In genomic region chr3:95294316-95294715, GRCm38 (mm10) we compare ENCODE assay signal across 20 mouse cellular contexts. TPM values are rescaled to one million over a fixed set of nuclear protein-coding genes. Genes with fewer than 3 reads are reported as not detected.
DNase-seq lines count a peak whose midpoint lies in the region; ATAC-seq and TF ChIP-seq lines count a peak whose summit lies in the region.
"Had no signal": no experiment of that assay in that cellular context is flagged by ENCODE, and none has a peak within 500 bp of the region (broad histone marks: within the 10 kb centered on the region; RNA-seq: fewer than 3 reads in every experiment).

No protein-coding gene starts in this region.

- 82% methylated on average over 7 of the region's 7 CpGs for WGBS in embryonic facial prominence, embryonic 13.5 days
- 93% methylated on average over 7 of the region's 7 CpGs for WGBS in embryonic facial prominence, embryonic 10.5 days
- WGBS in forebrain, embryonic 12.5 days, result 90% methylated on average over 7 of the region's 7 CpGs
- 82% methylated on average over 7 of the region's 7 CpGs for WGBS in midbrain, embryonic 10.5 days

- peak overlapping the region; percentile 60; the same call in 1 of the 2 replicates for H3K27ac ChIP-seq in embryonic facial prominence, embryonic 13.5 days
- H3K27ac ChIP-seq in embryonic facial prominence, embryonic 10.5 days (replicated peaks), result no peak overlapping the region
- peak overlapping the region; percentile 53 for H3K27ac ChIP-seq in ES-Bruce4 (ENCODE audit: insufficient read depth, low read length)
- H3K27ac ChIP-seq in forebrain, embryonic 12.5 days, result no peak overlapping the region
- no peak overlapping the region for H3K27ac ChIP-seq in midbrain, embryonic 10.5 days (replicated peaks)
- H3K27ac ChIP-seq: hindbrain, embryonic 10.5 days; kidney, embryonic 15.5 days; limb, embryonic 13.5 days; neural tube, embryonic 13.5 days had no signal

- no peaks in the 10 kb centered on the region for H3K9me3 ChIP-seq in embryonic facial prominence, embryonic 13.5 days
- no peaks in the 10 kb centered on the region for H3K9me3 ChIP-seq in embryonic facial prominence, embryonic 10.5 days
- H3K9me3 ChIP-seq in ES-Bruce4 (replicated peaks; ENCODE audit: control insufficient read depth, insufficient read depth, low read length, poor library complexity, severe bottlenecking), result no peaks in the 10 kb centered on the region
- H3K9me3 ChIP-seq in megakaryocyte, embryonic 14.5 days, result no peaks in the 10 kb centered on the region
- H3K9me3 ChIP-seq in forebrain, embryonic 12.5 days, result no peaks in the 10 kb centered on the region
- no peaks in the 10 kb centered on the region for H3K9me3 ChIP-seq in midbrain, embryonic 10.5 days (replicated peaks)
- H3K9me3 ChIP-seq: hindbrain, embryonic 10.5 days; kidney, embryonic 15.5 days; limb, embryonic 13.5 days; neural tube, embryonic 13.5 days had no signal

- H3K4me3 ChIP-seq in embryonic facial prominence, embryonic 13.5 days, result no peak overlapping the region
- no peak overlapping the region for H3K4me3 ChIP-seq in embryonic facial prominence, embryonic 10.5 days
- no peak overlapping the region for H3K4me3 ChIP-seq in ES-Bruce4 (ENCODE audit: low read depth, low read length)
- H3K4me3 ChIP-seq in megakaryocyte, embryonic 14.5 days (replicated peaks), result peak overlapping the region; percentile 64
- no peak overlapping the region for H3K4me3 ChIP-seq in forebrain, embryonic 12.5 days (replicated peaks)
- H3K4me3 ChIP-seq in midbrain, embryonic 10.5 days, result no peak overlapping the region
- H3K4me3 ChIP-seq: hindbrain, embryonic 10.5 days; kidney, embryonic 15.5 days; limb, embryonic 13.5 days; neural tube, embryonic 13.5 days had no signal

- no peak for TF ChIP-seq POLR2A in ES-Bruce4 (IDR thresholded peaks at IDR 0.05; ENCODE audit: insufficient read depth, low read length)

- no peak for DNase-seq in embryonic facial prominence, embryonic 10.5 days (ENCODE audit: low spot score)
- DNase-seq in right cerebral cortex, postnatal 14 days, result no peak
- DNase-seq in midbrain, embryonic 10.5 days (ENCODE audit: low spot score), result no peak
- DNase-seq: cerebellum, adult 9-11 months; heart, adult 18-20 months; right cerebral cortex, postnatal 25 days; thymus, postnatal 4 days had no signal

- H3K36me3 ChIP-seq in embryonic facial prominence, embryonic 13.5 days, result peaks cover 84% of the 10 kb centered on the region
- H3K36me3 ChIP-seq in embryonic facial prominence, embryonic 10.5 days (replicated peaks), result peaks cover 80% of the 10 kb centered on the region
- peaks cover 12% of the 10 kb centered on the region for H3K36me3 ChIP-seq in ES-Bruce4 (ENCODE audit: control insufficient read depth, insufficient read depth, low read length, poor library complexity, severe bottlenecking)
- H3K36me3 ChIP-seq in megakaryocyte, embryonic 14.5 days (replicated peaks; ENCODE audit: low read length), result peaks cover 97% of the 10 kb centered on the region
- peaks cover 73% of the 10 kb centered on the region for H3K36me3 ChIP-seq in forebrain, embryonic 12.5 days (replicated peaks)
- peaks cover 73% of the 10 kb centered on the region for H3K36me3 ChIP-seq in midbrain, embryonic 10.5 days

- H3K4me1 ChIP-seq in embryonic facial prominence, embryonic 13.5 days, result 0 out of 2 replicates have a peak, but pooled peaks cover 4% of the 10 kb centered on the region
- H3K4me1 ChIP-seq in embryonic facial prominence, embryonic 10.5 days, result peaks cover 11% of the 10 kb centered on the region
- H3K4me1 ChIP-seq in ES-Bruce4 (ENCODE audit: control insufficient read depth, insufficient read depth, low read length), result peaks cover 14% of the 10 kb centered on the region
- H3K4me1 ChIP-seq in megakaryocyte, embryonic 14.5 days, result peaks cover 100% of the 10 kb centered on the region
- no peaks in the 10 kb centered on the region for H3K4me1 ChIP-seq in forebrain, embryonic 12.5 days
- peaks cover 6% of the 10 kb centered on the region; the same call in 1 of the 2 replicates for H3K4me1 ChIP-seq in midbrain, embryonic 10.5 days
- H3K4me1 ChIP-seq: neural tube, embryonic 13.5 days had no signal

- no peak overlapping the region for H3K4me2 ChIP-seq in embryonic facial prominence, embryonic 13.5 days
- no peak overlapping the region for H3K4me2 ChIP-seq in forebrain, embryonic 12.5 days
- H3K4me2 ChIP-seq: kidney, embryonic 15.5 days; limb, embryonic 13.5 days; midbrain, embryonic 11.5 days; neural tube, embryonic 13.5 days had no signal

- no peak for ATAC-seq in embryonic facial prominence, embryonic 13.5 days (ENCODE audit: insufficient number of reproducible peaks, insufficient read depth, low FRiP score, low TSS enrichment, low read depth)
- ATAC-seq in granulocyte monocyte progenitor cell, adult 5-6 weeks (replicated peaks; ENCODE audit: poor library complexity, severe bottlenecking), result peak; percentile 67
- no peak for ATAC-seq in forebrain, embryonic 12.5 days (ENCODE audit: low FRiP score)
- ATAC-seq: activated CD4-positive, CD25-positive, alpha-beta regulatory T cell, adult 4 months had no signal

- H3K27me3 ChIP-seq in embryonic facial prominence, embryonic 13.5 days, result no peaks in the 10 kb centered on the region
- no peaks in the 10 kb centered on the region for H3K27me3 ChIP-seq in embryonic facial prominence, embryonic 10.5 days (replicated peaks; ENCODE audit: low read depth, poor library complexity, severe bottlenecking)
- H3K27me3 ChIP-seq in ES-Bruce4 (ENCODE audit: control insufficient read depth, insufficient read depth, low read length, poor library complexity, severe bottlenecking), result no peaks in the 10 kb centered on the region
- no peaks in the 10 kb centered on the region for H3K27me3 ChIP-seq in megakaryocyte, embryonic 14.5 days (replicated peaks)
- H3K27me3 ChIP-seq in forebrain, embryonic 12.5 days, result no peaks in the 10 kb centered on the region
- no peaks in the 10 kb centered on the region for H3K27me3 ChIP-seq in midbrain, embryonic 10.5 days (ENCODE audit: low read depth, poor library complexity, severe bottlenecking)
- H3K27me3 ChIP-seq: CH12.LX; kidney, embryonic 15.5 days; limb, embryonic 13.5 days; neural tube, embryonic 13.5 days had no signal

- no peak for TF ChIP-seq CTCF in ES-Bruce4 (IDR thresholded peaks at IDR 0.05; ENCODE audit: low read depth, low read length)

- no peak overlapping the region for H3K9ac ChIP-seq in embryonic facial prominence, embryonic 13.5 days
- no peak overlapping the region for H3K9ac ChIP-seq in ES-Bruce4 (ENCODE audit: low read depth, poor library complexity, severe bottlenecking)
- H3K9ac ChIP-seq in forebrain, embryonic 12.5 days, result no peak overlapping the region
- H3K9ac ChIP-seq: kidney, embryonic 15.5 days; limb, embryonic 13.5 days; neural tube, embryonic 13.5 days had no signal

- no peak for TF ChIP-seq EP300 in ES-Bruce4 (IDR thresholded peaks at IDR 0.05; ENCODE audit: insufficient read depth, low read depth, low read length)

RNA-seq across cellular contexts. Expression of gene Prune1, which starts 12.4 kb away (rescaled TPM):
- 21.6 and 23.5 TPM in 2 replicates for polyA plus RNA-seq in embryonic facial prominence, embryonic 13.5 days (2015; fragmentation: Nextera tagmentation; extraction: Ambion mirVana)
- 27.3 and 29.1 TPM in 2 replicates for polyA plus RNA-seq in embryonic facial prominence, embryonic 10.5 days (2016; fragmentation: Nextera tagmentation; extraction: Ambion mirVana)
- polyA plus RNA-seq in ES-Bruce4 (2011; ENCODE audit: insufficient read depth, insufficient read length, low read depth, missing spikeins), result 42.9 and 43.9 TPM in 2 replicates
- total RNA-seq in granulocyte monocyte progenitor cell, adult 5-6 weeks (2014; fragmentation: Nextera tagmentation), result 17.8 and 25.4 TPM in 2 replicates
- 9.3 and 11.3 TPM in 2 replicates for total RNA-seq in granulocyte monocyte progenitor cell, adult 5-6 weeks (2017)
- polyA plus RNA-seq in megakaryocyte, embryonic 14.5 days (2012; ENCODE audit: insufficient read depth, low replicate concordance), result 5.2 and 6.0 TPM in 2 replicates
- 30.0 and 30.9 TPM in 2 replicates for polyA plus RNA-seq in forebrain, embryonic 12.5 days (2016; fragmentation: Nextera tagmentation; extraction: Ambion mirVana)
- polyA plus RNA-seq in midbrain, embryonic 10.5 days (2016; fragmentation: Nextera tagmentation; extraction: Ambion mirVana), result 25.2 and 27.9 TPM in 2 replicates

RNA-seq across cellular contexts. Expression of gene Anxa9, which starts 12.7 kb away (rescaled TPM):
- 1.7 and 2.4 TPM in 2 replicates for polyA plus RNA-seq in embryonic facial prominence, embryonic 13.5 days (2015; fragmentation: Nextera tagmentation; extraction: Ambion mirVana)
- polyA plus RNA-seq in embryonic facial prominence, embryonic 10.5 days (2016; fragmentation: Nextera tagmentation; extraction: Ambion mirVana), result 1.3 and 1.4 TPM in 2 replicates
- 1.9 and 2.0 TPM in 2 replicates for polyA plus RNA-seq in ES-Bruce4 (2011; ENCODE audit: insufficient read depth, insufficient read length, low read depth, missing spikeins)
- 15.5 and 18.0 TPM in 2 replicates for total RNA-seq in granulocyte monocyte progenitor cell, adult 5-6 weeks (2014; fragmentation: Nextera tagmentation)
- total RNA-seq in granulocyte monocyte progenitor cell, adult 5-6 weeks (2017), result 5.0 and 5.4 TPM in 2 replicates
- 0.66 TPM in 1 of 2 replicates, not detected in the other for polyA plus RNA-seq in megakaryocyte, embryonic 14.5 days (2012; ENCODE audit: insufficient read depth, low replicate concordance)
- polyA plus RNA-seq in forebrain, embryonic 12.5 days (2016; fragmentation: Nextera tagmentation; extraction: Ambion mirVana), result 1.1 and 1.4 TPM in 2 replicates
- 1.5 and 1.9 TPM in 2 replicates for polyA plus RNA-seq in midbrain, embryonic 10.5 days (2016; fragmentation: Nextera tagmentation; extraction: Ambion mirVana)
- total RNA-seq: gastrocnemius, adult 8-10 months had no signal

RNA-seq across cellular contexts. Expression of gene Mindy1, which starts 13.2 kb away (rescaled TPM):
- 41.4 and 42.9 TPM in 2 replicates for polyA plus RNA-seq in embryonic facial prominence, embryonic 13.5 days (2015; fragmentation: Nextera tagmentation; extraction: Ambion mirVana)
- polyA plus RNA-seq in embryonic facial prominence, embryonic 10.5 days (2016; fragmentation: Nextera tagmentation; extraction: Ambion mirVana), result 36.3 and 37.1 TPM in 2 replicates
- polyA plus RNA-seq in ES-Bruce4 (2011; ENCODE audit: insufficient read depth, insufficient read length, low read depth, missing spikeins), result 43.6 and 48.0 TPM in 2 replicates
- total RNA-seq in granulocyte monocyte progenitor cell, adult 5-6 weeks (2014; fragmentation: Nextera tagmentation), result 26.9 and 56.5 TPM in 2 replicates
- 22.8 and 30.0 TPM in 2 replicates for total RNA-seq in granulocyte monocyte progenitor cell, adult 5-6 weeks (2017)
- 517 and 1,363 TPM in 2 replicates for polyA plus RNA-seq in megakaryocyte, embryonic 14.5 days (2012; ENCODE audit: insufficient read depth, low replicate concordance)
- polyA plus RNA-seq in forebrain, embryonic 12.5 days (2016; fragmentation: Nextera tagmentation; extraction: Ambion mirVana), result 37.4 and 39.8 TPM in 2 replicates
- 29.2 and 37.6 TPM in 2 replicates for polyA plus RNA-seq in midbrain, embryonic 10.5 days (2016; fragmentation: Nextera tagmentation; extraction: Ambion mirVana)

RNA-seq across cellular contexts. Expression of gene Cers2, which starts 20.3 kb away (rescaled TPM):
- polyA plus RNA-seq in embryonic facial prominence, embryonic 13.5 days (2015; fragmentation: Nextera tagmentation; extraction: Ambion mirVana), result 168 and 170 TPM in 2 replicates
- 125 TPM in 2 replicates for polyA plus RNA-seq in embryonic facial prominence, embryonic 10.5 days (2016; fragmentation: Nextera tagmentation; extraction: Ambion mirVana)
- polyA plus RNA-seq in ES-Bruce4 (2011; ENCODE audit: insufficient read depth, insufficient read length, low read depth, missing spikeins), result 99.9 and 103 TPM in 2 replicates
- 193 and 213 TPM in 2 replicates for total RNA-seq in granulocyte monocyte progenitor cell, adult 5-6 weeks (2014; fragmentation: Nextera tagmentation)
- 87.8 and 88.6 TPM in 2 replicates for total RNA-seq in granulocyte monocyte progenitor cell, adult 5-6 weeks (2017)
- 36.9 and 124 TPM in 2 replicates for polyA plus RNA-seq in megakaryocyte, embryonic 14.5 days (2012; ENCODE audit: insufficient read depth, low replicate concordance)
- 109 and 111 TPM in 2 replicates for polyA plus RNA-seq in forebrain, embryonic 12.5 days (2016; fragmentation: Nextera tagmentation; extraction: Ambion mirVana)
- 116 and 120 TPM in 2 replicates for polyA plus RNA-seq in midbrain, embryonic 10.5 days (2016; fragmentation: Nextera tagmentation; extraction: Ambion mirVana)

RNA-seq across cellular contexts. Expression of gene Bnipl, which starts 43.3 kb away (rescaled TPM):
- polyA plus RNA-seq in embryonic facial prominence, embryonic 13.5 days (2015; fragmentation: Nextera tagmentation; extraction: Ambion mirVana), result 4.9 and 6.2 TPM in 2 replicates
- polyA plus RNA-seq in embryonic facial prominence, embryonic 10.5 days (2016; fragmentation: Nextera tagmentation; extraction: Ambion mirVana), result 0.99 and 2.0 TPM in 2 replicates
- 4.1 and 4.8 TPM in 2 replicates for polyA plus RNA-seq in ES-Bruce4 (2011; ENCODE audit: insufficient read depth, insufficient read length, low read depth, missing spikeins)
- 0.88 TPM in 1 of 2 replicates, not detected in the other for total RNA-seq in granulocyte monocyte progenitor cell, adult 5-6 weeks (2014; fragmentation: Nextera tagmentation)
- total RNA-seq in granulocyte monocyte progenitor cell, adult 5-6 weeks (2017), result not detected in 2 replicates
- 0.30 TPM in 1 of 2 replicates, not detected in the other for polyA plus RNA-seq in megakaryocyte, embryonic 14.5 days (2012; ENCODE audit: insufficient read depth, low replicate concordance)
- 0.42 and 0.63 TPM in 2 replicates for polyA plus RNA-seq in forebrain, embryonic 12.5 days (2016; fragmentation: Nextera tagmentation; extraction: Ambion mirVana)
- 0.09 and 0.32 TPM in 2 replicates for polyA plus RNA-seq in midbrain, embryonic 10.5 days (2016; fragmentation: Nextera tagmentation; extraction: Ambion mirVana)
- total RNA-seq: CH12.LX; gastrocnemius, adult 8-10 months; heart, adult 18-20 months had no signal
- polyA plus RNA-seq: activated CD4-positive, CD25-positive, alpha-beta regulatory T cell, adult 4 months; neural tube, embryonic 13.5 days had no signal

Comparison
In these comparisons a context has a peak if more than half of its experiments do, and no peak if none do; other contexts are left out.
1. H3K27ac ChIP-seq: peak in embryonic facial prominence, embryonic 13.5 days (single experiment) and ES-Bruce4 (single experiment); none in embryonic facial prominence, embryonic 10.5 days (single experiment), forebrain, embryonic 12.5 days (single experiment) and midbrain, embryonic 10.5 days (single experiment).
2. RNA of gene Mindy1, which starts 13.2 kb away (polyA plus RNA-seq): 517 to 1,363 TPM in megakaryocyte, embryonic 14.5 days; 43.6 to 48.0 TPM in ES-Bruce4, 41.4 to 42.9 TPM in embryonic facial prominence, embryonic 13.5 days, 37.4 to 39.8 TPM in forebrain, embryonic 12.5 days, 36.3 to 37.1 TPM in embryonic facial prominence, embryonic 10.5 days and 29.2 to 37.6 TPM in midbrain, embryonic 10.5 days; every median in the first group is over 10 times any median in the second.